Mouse (Mus musculus): ENCODE measurements around the gene Lzts2.
A peak's percentile ranks its signal among the peaks of the same experiment; 100 is the strongest.

Gene Lzts2

GRCm38 (mm10) chr19:45003740-45004516 lies 10.3 kb upstream of the Lzts2 start:
- no peak for DNase-seq (ENCODE audit: low read depth)

GRCm38 (mm10) chr19:45005444-45005843 lies 8.8 kb upstream of the Lzts2 start, which contains the start of gene Twnk:
Gene Twnk, plus strand, starts transcription at chr19:45005663.
- peak; percentile 77 for DNase-seq (ENCODE audit: low read depth)

GRCm38 (mm10) chr19:45005957-45006712 lies 8.1 kb upstream of the Lzts2 start, which contains the start of gene Mrpl43:
Gene Mrpl43, minus strand, starts transcription at chr19:45006442.
- peak; percentile 97 for DNase-seq (ENCODE audit: low read depth)

- DNase-seq (ENCODE audit: low read depth), result peak; percentile 55
Measured at GRCm38 (mm10) chr19:45007021-45007420, 7.2 kb upstream of the Lzts2 start.

DNA sequence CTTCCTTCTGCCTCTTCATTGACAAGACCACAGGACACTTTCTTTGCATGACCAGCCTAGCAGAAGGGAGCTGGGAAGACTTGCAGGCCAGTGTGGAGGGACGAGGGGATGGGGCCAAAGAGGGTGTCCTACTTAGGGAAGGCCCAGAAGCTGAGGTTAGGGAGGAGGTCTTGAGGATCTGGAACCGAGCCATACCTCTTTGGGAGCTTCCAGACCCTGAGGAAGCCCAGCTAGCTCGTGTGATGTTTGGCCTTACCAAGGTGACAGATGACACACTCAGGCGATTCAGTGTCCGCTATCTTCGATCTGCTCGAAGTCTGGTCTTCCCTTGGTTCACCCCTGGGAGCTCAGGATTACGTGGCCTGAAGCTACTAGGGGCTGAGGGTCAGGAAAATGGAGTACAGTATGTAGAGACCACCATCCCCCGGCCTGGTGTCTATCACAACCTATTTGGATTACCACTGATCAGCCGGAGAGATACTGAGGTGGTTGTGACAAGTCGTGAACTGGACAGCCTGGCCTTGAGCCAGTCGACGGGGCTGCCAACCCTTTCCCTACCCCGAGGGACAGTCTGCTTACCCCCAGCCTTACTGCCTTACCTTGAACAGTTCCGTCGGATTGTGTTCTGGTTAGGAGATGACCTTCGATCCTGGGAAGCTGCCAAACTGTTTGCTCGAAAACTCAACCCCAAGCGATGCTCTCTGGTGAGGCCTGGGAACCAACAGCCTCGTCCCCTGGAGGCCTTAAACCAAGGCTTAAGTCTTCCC lies 6.6 kb upstream of the Lzts2 start:
- DNase-seq (ENCODE audit: low read depth), result no peak

- no peak for DNase-seq (ENCODE audit: low read depth)
Measured at GRCm38 (mm10) chr19:45010646-45011045, 3.6 kb upstream of the Lzts2 start.

GRCm38 (mm10) chr19:45012219-45012618 lies 2.0 kb upstream of the Lzts2 start:
- no peak for DNase-seq (ENCODE audit: low read depth)

- DNase-seq (ENCODE audit: low read depth), result peak; percentile 59
Measured at GRCm38 (mm10) chr19:45012636-45013035, 1.6 kb upstream of the Lzts2 start.

- DNase-seq (ENCODE audit: low read depth), result peak; percentile 28
Measured at GRCm38 (mm10) chr19:45013581-45014225, 511 bp upstream of the Lzts2 start.

GRCm38 (mm10) chr19:45014981-45015402 lies 778 bp downstream of the Lzts2 start:
- DNase-seq (ENCODE audit: low read depth), result peak; percentile 57

DNA sequence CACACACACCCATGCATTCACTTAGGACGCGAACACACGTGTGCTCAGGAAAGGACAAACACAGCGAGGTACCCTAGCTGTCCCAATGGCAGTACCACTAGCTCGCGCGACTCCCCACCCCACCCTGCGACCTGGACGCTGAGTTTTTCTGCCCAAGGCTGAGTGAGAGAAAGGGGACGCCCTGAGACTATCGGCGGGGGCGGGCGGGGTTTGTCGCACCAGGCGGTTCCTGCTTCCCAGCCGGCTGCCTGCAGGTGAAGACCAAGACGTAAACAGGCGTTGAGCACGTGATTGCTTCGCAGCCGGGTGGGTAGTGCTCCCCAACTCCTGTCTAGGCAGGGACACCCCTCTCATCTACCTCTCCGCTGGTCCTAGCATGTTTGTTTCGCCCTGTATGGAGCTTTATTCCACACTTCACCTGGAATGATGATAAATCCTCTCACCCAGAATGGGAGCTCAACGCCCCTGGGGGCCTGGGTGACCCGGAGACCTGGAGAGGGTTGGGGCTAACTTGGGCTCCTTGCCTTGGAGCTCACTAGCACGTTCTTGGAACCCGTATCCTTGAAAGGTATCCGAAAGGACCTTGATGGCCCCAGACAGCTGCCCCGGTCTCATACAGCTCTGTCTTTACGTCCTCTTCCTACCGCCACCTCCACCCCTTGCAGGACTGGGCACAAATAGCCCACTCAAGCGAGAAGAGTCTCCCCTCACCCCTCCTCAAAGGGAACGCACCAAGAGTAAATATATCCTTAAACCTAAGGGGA lies 1.5 kb downstream of the Lzts2 start:
- peak; percentile 79 for DNase-seq (ENCODE audit: low read depth)

DNA sequence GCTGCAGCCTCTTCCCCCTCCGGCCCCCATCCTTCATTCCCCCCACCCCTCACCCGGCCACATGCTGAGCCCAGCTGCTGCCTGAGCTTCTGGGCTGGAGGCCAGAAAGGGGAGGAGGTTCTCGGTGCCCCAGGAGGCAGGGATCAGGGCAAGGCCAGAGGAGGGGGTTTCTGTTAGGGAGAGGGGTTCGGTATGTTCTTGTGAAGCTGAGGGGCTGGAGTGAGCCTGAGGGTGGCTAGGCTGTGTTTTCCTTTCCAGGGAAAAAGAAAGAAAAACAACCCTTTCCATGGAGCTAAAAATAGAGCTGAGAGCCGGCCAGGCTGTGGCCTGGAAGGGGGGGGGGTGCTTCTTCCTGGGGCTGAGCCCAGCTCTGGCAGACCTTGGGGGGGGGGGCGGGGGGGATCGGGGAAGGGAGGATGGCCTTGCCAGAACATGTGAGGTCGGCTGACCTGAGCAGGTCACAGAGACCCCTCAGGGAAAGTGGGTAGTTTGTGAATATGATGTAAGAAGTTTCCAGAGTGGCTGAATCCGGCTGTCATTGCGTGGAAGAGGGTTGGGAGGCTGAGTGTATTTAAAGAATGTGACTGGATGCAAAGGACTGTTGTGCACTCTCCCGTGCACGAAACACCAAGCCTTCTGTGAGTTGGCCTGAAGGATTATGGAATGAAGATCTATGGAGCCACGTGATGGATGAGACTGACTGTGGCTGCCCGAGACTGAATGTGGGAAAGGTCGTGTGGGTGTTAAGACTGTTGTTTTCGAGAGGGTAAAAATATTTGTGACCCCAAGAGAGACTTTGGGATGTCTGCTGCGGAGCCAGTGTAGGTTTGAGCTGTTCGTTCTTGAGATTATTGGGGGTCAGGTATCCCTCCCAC lies 2.4 kb downstream of the Lzts2 start:
- peak; percentile 48 for DNase-seq (ENCODE audit: low read depth)

DNA sequence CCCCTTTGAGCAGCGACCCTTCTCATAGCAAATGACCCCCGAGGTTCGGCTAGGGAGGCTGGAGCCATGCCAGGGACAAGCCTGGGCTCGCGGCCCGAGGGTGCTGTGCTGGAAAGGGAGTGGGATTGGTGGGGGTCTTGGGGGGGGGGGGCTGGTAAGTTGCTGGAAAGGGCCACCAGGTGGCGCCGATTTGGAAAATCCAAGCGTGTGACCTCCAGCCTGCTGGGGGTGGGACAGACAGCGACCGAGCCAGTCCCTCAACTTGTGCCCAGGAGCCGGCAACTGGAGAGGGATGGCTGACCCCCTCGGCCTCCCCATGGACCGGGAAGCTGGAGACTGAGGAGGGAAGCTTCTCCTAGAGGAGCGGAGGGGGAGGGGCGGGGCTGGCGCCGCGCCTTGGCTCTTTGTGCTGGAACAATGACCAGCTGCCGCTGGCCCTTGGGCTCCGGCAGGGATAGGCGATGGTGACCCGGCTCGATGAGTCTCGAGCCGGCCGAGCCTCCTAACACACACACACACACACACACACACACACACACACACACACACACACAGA lies 3.1 kb downstream of the Lzts2 start:
- DNase-seq (ENCODE audit: low read depth), result peak; percentile 52

GRCm38 (mm10) chr19:45017909-45018308 lies 3.7 kb downstream of the Lzts2 start:
- peak; percentile 59 for DNase-seq (ENCODE audit: low read depth)

DNA sequence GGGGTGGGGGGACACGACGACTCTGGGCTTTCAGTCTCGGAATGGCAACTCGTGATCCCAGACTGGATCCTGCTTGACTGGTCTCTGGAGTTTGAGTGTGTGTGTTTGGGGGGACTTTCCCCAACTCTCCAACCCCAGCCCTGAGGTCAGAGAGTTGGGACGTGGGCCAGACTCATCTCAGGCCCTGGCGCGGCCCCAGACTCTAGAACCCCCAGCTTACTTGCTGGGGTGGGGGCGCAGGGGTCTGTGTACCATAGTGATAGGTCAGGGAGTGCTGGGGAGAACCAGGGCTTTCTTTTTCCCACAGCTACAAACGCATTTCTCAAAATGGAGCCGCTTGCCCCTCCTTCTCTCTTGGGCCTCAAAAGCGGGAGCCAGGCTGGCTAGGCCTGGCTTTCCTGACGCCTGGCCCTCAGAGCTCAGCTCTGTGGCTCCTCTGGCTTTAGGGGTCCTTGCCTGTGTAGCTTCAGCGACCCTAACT lies 4.2 kb downstream of the Lzts2 start:
- peak; percentile 26 for DNase-seq (ENCODE audit: low read depth)

DNA sequence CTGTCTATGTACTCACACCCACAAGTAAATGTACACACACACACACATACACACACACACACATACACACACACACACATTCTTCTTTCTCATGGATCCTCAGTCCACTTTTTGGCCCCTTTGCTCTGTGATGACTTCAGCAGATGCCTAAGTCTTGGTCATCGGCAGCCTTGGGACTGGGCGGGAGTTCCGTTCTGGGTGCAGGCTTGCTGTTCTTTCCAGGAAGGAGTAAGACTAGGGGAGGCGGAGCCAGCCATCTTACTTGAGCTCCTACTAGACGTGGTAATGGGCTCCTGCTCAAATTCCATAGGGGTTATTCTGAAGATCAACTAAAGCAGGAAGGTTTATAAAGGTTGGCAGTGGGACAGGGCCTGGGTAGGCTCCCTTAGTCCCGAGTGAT lies 6.1 kb downstream of the Lzts2 start:
- DNase-seq (ENCODE audit: low read depth), result no peak

DNA sequence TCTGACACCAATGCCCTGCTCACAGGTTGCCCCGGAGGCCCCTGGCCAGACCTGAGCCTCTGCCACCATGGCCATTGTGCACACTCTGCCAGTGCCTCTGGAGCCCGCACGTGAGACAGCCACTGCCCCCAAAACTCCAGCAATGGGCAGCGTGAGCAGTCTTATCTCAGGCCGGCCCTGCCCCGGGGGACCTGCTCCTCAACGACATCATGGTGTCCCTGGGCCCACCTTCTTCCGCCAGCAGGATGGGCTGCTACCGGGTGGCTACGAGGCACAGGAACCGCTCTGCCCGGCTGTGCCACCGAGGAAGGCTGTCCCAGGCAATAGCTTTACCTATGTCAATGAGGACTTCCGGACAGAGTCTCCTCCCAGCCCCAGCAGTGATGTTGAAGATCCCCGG lies 7.1 kb downstream of the Lzts2 start:
- no peak for DNase-seq (ENCODE audit: low read depth)

DNA sequence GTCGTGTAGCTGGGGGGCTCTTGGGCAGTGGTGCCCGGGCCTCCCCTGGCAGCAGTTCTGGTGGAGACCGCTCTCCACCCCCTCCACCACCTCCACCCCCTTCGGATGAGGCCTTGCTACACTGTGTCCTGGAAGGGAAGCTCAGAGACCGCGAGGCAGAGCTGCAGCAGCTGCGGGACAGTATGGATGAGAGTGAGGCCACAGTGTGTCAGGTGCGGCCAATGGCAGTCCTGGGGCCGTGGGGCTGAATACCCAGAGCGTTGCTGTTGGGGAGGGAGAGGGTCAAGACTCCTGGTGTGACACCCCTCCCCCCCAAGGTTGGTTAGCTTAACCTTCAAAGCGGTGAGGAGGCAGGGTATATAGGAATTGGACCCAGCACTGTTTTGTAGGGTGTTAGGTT lies 9.8 kb downstream of the Lzts2 start:
- DNase-seq (ENCODE audit: low read depth), result no peak

- DNase-seq (ENCODE audit: low read depth), result no peak
Measured at GRCm38 (mm10) chr19:45024775-45025174, 10.6 kb downstream of the Lzts2 start.
